Mouse (Mus musculus): ENCODE measurements at regions not wholly inside any gene's neighbourhood (a gene's known extent, or its start where the extent isn't known, plus 50 kb on each side); places are given as distances from the start of the nearest gene placed in this dataset.

DNA sequence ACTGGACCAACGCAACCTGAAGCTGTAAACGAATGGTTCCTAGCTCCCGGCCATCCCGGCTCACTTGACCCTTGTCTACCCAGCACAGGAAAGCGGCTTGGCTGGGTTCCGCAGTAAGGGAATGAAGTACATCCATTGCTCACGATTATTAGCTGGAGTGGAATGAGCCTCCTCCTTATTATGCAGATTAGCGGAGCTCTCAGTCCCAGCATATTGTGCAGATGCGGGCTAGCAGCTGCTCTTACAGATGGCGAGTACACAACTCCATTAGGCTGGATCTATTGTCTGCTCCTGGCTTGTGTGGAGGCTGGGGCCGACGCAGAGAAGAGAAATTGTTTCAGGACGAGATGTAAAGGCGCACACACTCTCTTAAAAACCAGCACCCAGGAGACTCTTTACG is 152.5 kb downstream of the Lnpk start:
- no peak for TF ChIP-seq CTCF (IDR thresholded peaks at IDR 0.05; ENCODE audit: borderline replicate concordance, insufficient read depth, low read length)
- no peak for TF ChIP-seq POLR2A (IDR thresholded peaks at IDR 0.05; ENCODE audit: low read depth, low read length)
